Mouse (Mus musculus) myocyte (in vitro differentiated cells): ENCODE measurements around the gene Spred1.

Experiments used
- CEBPB ChIP-seq: IDR thresholded peaks from 2 replicates; pipeline ENCODE4 v1.6.1; 2011; ENCODE audit warnings: mild to moderate bottlenecking, moderate library complexity; ENCODE audit not compliant: poor library complexity, insufficient read depth, severe bottlenecking
- E2F4 ChIP-seq: IDR thresholded peaks from one replicate; pipeline ENCODE4 v1.6.1; 2011; ENCODE audit warnings: mild to moderate bottlenecking, control low read depth, moderate library complexity; ENCODE audit not compliant: insufficient read depth
- MAX ChIP-seq: IDR thresholded peaks from one replicate; pipeline ENCODE4 v1.6.1; 2011; ENCODE audit warnings: low read depth, mild to moderate bottlenecking, control low read depth
- MYOD1 ChIP-seq, 3 experiments: IDR thresholded peaks; one replicate each; pipeline ENCODE4 v1.6.1; 2011; ENCODE audit warnings: control low read depth in 2 of 3, low read depth in 2 of 3, mild to moderate bottlenecking in 2 of 3, moderate library complexity in 1 of 3; ENCODE audit not compliant: insufficient read length in 2 of 3, control insufficient read depth in 1 of 3
- MYOG ChIP-seq, 3 experiments: IDR thresholded peaks; one replicate each; pipeline ENCODE4 v1.6.1; 2011; ENCODE audit warnings: control low read depth in 2 of 3, low read depth in 2 of 3, mild to moderate bottlenecking in 2 of 3; ENCODE audit not compliant: insufficient read length in 2 of 3, control insufficient read depth in 1 of 3, insufficient read depth in 1 of 3
- POLR2A ChIP-seq: IDR thresholded peaks from one replicate; pipeline ENCODE4 v1.6.1; 2011; ENCODE audit warnings: low read depth, mild to moderate bottlenecking, control low read depth, moderate library complexity; ENCODE audit not compliant: insufficient read length
- POLR2AphosphoS2 ChIP-seq: IDR thresholded peaks from one replicate; pipeline ENCODE4 v1.6.1; 2011; ENCODE audit warnings: low read depth, control low read depth; ENCODE audit not compliant: insufficient read length
- REST ChIP-seq: IDR thresholded peaks from one replicate; pipeline ENCODE4 v1.6.1; 2011; ENCODE audit warnings: mild to moderate bottlenecking, control low read depth, moderate library complexity; ENCODE audit not compliant: insufficient read depth, insufficient read length
- SRF ChIP-seq: IDR thresholded peaks from one replicate; pipeline ENCODE4 v1.6.1; 2011; ENCODE audit warnings: low read depth; ENCODE audit not compliant: control insufficient read depth, insufficient read length
- TCF12 ChIP-seq: IDR thresholded peaks from one replicate; pipeline ENCODE4 v1.6.1; 2011; ENCODE audit warnings: mild to moderate bottlenecking, control low read depth; ENCODE audit not compliant: poor library complexity, insufficient read depth, severe bottlenecking
- USF1 ChIP-seq: IDR thresholded peaks from one replicate; pipeline ENCODE4 v1.6.1; 2011; ENCODE audit warnings: low read depth, mild to moderate bottlenecking, control low read depth, moderate library complexity

DNA sequence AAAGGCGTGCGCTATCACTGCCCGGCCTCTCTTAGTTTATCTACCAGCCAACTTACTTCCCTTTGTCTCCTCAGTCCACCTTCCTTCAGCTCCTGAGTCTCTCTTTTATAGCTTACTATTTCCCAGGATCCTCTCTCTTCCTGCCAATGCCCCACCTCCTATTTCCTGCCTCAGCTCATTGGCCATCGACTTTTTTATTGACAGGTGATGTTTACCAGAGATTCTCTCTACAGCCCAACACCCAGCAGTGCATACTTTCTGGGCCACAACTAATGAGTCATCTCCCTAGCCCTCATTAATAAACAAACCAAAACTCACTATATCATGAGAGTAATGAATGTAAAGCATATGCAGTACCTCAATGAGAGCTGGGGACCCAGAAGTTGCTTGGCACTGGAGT is 98.4 kb downstream of the Spred1 start:
- TF ChIP-seq POLR2A (no peak), REST (no peak), MAX (no peak), TCF12 (no peak), USF1 (no peak), E2F4 (no peak), MYOG (IDR thresholded peaks at IDR 0.05; ENCODE audit: control insufficient read depth in 1 of 3, insufficient read depth in 1 of 3, insufficient read length in 2 of 3, low read depth in 2 of 3) (no peak), CEBPB (no peak), MYOD1 (IDR thresholded peaks at IDR 0.05; ENCODE audit: control insufficient read depth in 1 of 3, insufficient read length in 2 of 3, low read depth in 2 of 3) (no peak), SRF (no peak), POLR2AphosphoS2 (no peak)
